ENCODE assay signal across 19 mouse cellular contexts in the genomic region with DNA sequence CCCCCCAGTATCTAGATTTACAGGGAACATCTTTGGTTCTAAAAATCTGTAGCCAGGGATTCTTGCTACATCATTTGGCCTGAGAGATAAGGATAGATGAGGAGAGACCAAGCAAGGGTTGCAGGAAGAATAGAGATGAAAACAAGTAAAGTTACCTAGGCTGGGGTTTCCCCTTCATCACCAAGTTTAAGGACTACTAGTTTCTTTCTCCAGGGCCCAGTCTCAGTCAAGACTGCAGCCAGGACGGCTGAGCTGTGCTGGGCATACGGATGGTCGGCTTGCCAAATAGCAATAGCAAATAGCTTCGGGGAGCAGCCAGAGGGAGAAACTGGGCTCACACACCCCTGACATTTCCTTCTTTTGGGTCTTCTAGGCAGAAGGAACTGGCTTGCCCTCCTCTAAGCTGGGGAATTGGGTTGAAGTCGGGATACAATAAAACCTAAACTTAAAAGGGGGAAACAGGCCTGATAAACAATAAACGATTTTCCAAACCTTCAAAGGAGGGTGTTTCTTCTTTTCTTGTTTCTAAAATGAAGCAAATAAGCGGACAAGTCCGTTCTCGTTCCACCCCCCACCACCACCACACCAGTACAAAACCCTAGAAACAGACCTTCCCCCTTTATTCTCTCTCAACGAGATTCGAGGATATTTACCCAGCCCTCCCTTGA. TPM values are rescaled to one million over a fixed set of nuclear protein-coding genes. Genes with fewer than 3 reads are reported as not detected.
DNase-seq lines count a peak whose midpoint lies in the region; ATAC-seq lines count a peak whose summit lies in the region.
"Had no signal": no experiment of that assay in that cellular context is flagged by ENCODE, and none has a peak within 500 bp of the region (broad histone marks: within the 10 kb centered on the region; RNA-seq: fewer than 3 reads in every experiment).

No protein-coding gene starts in this region.

- WGBS in kidney, embryonic 15.5 days: 15% methylated on average over 11 of the region's 11 CpGs
- WGBS in hindbrain, embryonic 13.5 days: 1% methylated on average over 11 of the region's 11 CpGs
- WGBS in intestine, embryonic 14.5 days: 22% methylated on average over 11 of the region's 11 CpGs
- WGBS in stomach, embryonic 14.5 days: 17% methylated on average over 11 of the region's 11 CpGs

- H3K27me3 ChIP-seq in kidney, embryonic 15.5 days: no peaks in the 10 kb centered on the region
- peaks cover 95% of the 10 kb centered on the region for H3K27me3 ChIP-seq in hindbrain, embryonic 13.5 days
- H3K27me3 ChIP-seq in intestine, embryonic 14.5 days (replicated peaks; ENCODE audit: control insufficient read depth, insufficient read depth, low read length): peaks cover 48% of the 10 kb centered on the region
- peaks cover 30% of the 10 kb centered on the region for H3K27me3 ChIP-seq in stomach, embryonic 14.5 days (ENCODE audit: control insufficient read depth, insufficient read depth, low read length)

- peak overlapping the region; percentile 100 for H3K27ac ChIP-seq in kidney, embryonic 15.5 days
- peak overlapping the region; percentile 100 for H3K27ac ChIP-seq in hindbrain, embryonic 13.5 days
- H3K27ac ChIP-seq in intestine, embryonic 14.5 days (ENCODE audit: low read depth): no peak overlapping the region
- H3K27ac ChIP-seq in stomach, embryonic 14.5 days (ENCODE audit: low read length): peak overlapping the region; percentile 100; the same call in 1 of the 2 replicates
- H3K27ac ChIP-seq: embryonic facial prominence, embryonic 13.5 days; limb, embryonic 15.5 days; midbrain, embryonic 15.5 days had no signal

- DNase-seq in kidney, adult 9 months: no peak
- no peak for DNase-seq in intestine, embryonic 14.5 days (ENCODE audit: low spot score)
- no peak for DNase-seq in gastrocnemius, adult 18-20 months (ENCODE audit: low spot score)
- no peak for DNase-seq in gastrocnemius, postnatal 25 days
- DNase-seq: cerebellum, adult 18-20 months; layer of hippocampus, adult 9-11 months; lung, adult 18-20 months had no signal

- peak overlapping the region; percentile 96 for H3K9ac ChIP-seq in kidney, embryonic 15.5 days
- H3K9ac ChIP-seq in hindbrain, embryonic 13.5 days: peak overlapping the region; percentile 99
- peak overlapping the region; percentile 11; the same call in 1 of the 2 replicates for H3K9ac ChIP-seq in intestine, embryonic 14.5 days (ENCODE audit: low read length)
- H3K9ac ChIP-seq in stomach, embryonic 14.5 days (replicated peaks; ENCODE audit: low read depth, low read length): no peak overlapping the region
- H3K9ac ChIP-seq: embryonic facial prominence, embryonic 13.5 days; limb, embryonic 15.5 days; midbrain, embryonic 15.5 days had no signal

- peak overlapping the region; percentile 90 for H3K4me2 ChIP-seq in kidney, embryonic 15.5 days
- peak overlapping the region; percentile 83 for H3K4me2 ChIP-seq in hindbrain, embryonic 13.5 days
- H3K4me2 ChIP-seq in intestine, embryonic 14.5 days (ENCODE audit: low read length): peak overlapping the region; percentile 89
- H3K4me2 ChIP-seq in stomach, embryonic 14.5 days (replicated peaks; ENCODE audit: low read depth, low read length): peak overlapping the region; percentile 95; the same call in 1 of the 2 replicates
- H3K4me2 ChIP-seq: embryonic facial prominence, embryonic 13.5 days; midbrain, embryonic 15.5 days had no signal

- H3K9me3 ChIP-seq in kidney, embryonic 15.5 days (replicated peaks): no peaks in the 10 kb centered on the region
- no peaks in the 10 kb centered on the region for H3K9me3 ChIP-seq in hindbrain, embryonic 13.5 days
- no peaks in the 10 kb centered on the region for H3K9me3 ChIP-seq in intestine, embryonic 14.5 days (ENCODE audit: control insufficient read depth, low read length)
- no peaks in the 10 kb centered on the region for H3K9me3 ChIP-seq in stomach, embryonic 14.5 days (ENCODE audit: control insufficient read depth, low read depth, low read length)
- H3K9me3 ChIP-seq: embryonic facial prominence, embryonic 13.5 days; limb, embryonic 15.5 days; midbrain, embryonic 15.5 days had no signal

- ATAC-seq in kidney, embryonic 15.5 days (replicated peaks; ENCODE audit: low FRiP score): no peak
- no peak for ATAC-seq in hindbrain, embryonic 13.5 days (ENCODE audit: low FRiP score)
- no peak for ATAC-seq in intestine, embryonic 14.5 days (replicated peaks; ENCODE audit: low FRiP score, low TSS enrichment, low read depth)
- ATAC-seq in stomach, embryonic 14.5 days (ENCODE audit: insufficient number of reproducible peaks, insufficient read depth, low FRiP score, low read depth): no peak
- ATAC-seq: midbrain, embryonic 15.5 days had no signal

- peak overlapping the region; percentile 80 for H3K4me3 ChIP-seq in kidney, embryonic 15.5 days (replicated peaks)
- peak overlapping the region; percentile 57 for H3K4me3 ChIP-seq in hindbrain, embryonic 13.5 days
- H3K4me3 ChIP-seq in intestine, embryonic 14.5 days (ENCODE audit: low read depth, low read length): peak overlapping the region; percentile 57; the same call in 1 of the 2 replicates
- 0 out of 2 replicates have a peak overlapping the region, but pooled peaks have one; percentile 47 for H3K4me3 ChIP-seq in stomach, embryonic 14.5 days (ENCODE audit: low read depth, low read length)
- H3K4me3 ChIP-seq: midbrain, embryonic 15.5 days had no signal

- peaks cover 19% of the 10 kb centered on the region; the same call in 1 of the 2 replicates for H3K36me3 ChIP-seq in kidney, embryonic 15.5 days
- no peaks in the 10 kb centered on the region for H3K36me3 ChIP-seq in hindbrain, embryonic 13.5 days
- no peaks in the 10 kb centered on the region for H3K36me3 ChIP-seq in intestine, embryonic 14.5 days (ENCODE audit: control insufficient read depth, insufficient read depth, low read length)
- no peaks in the 10 kb centered on the region for H3K36me3 ChIP-seq in stomach, embryonic 14.5 days (ENCODE audit: control insufficient read depth, insufficient read depth, low read length)
- H3K36me3 ChIP-seq: embryonic facial prominence, embryonic 13.5 days; limb, embryonic 15.5 days; midbrain, embryonic 15.5 days had no signal

- peaks cover 69% of the 10 kb centered on the region for H3K4me1 ChIP-seq in kidney, embryonic 15.5 days
- H3K4me1 ChIP-seq in hindbrain, embryonic 13.5 days (replicated peaks): no peaks in the 10 kb centered on the region; the same call in none of the 2 replicates
- peaks cover 36% of the 10 kb centered on the region for H3K4me1 ChIP-seq in intestine, embryonic 14.5 days (replicated peaks; ENCODE audit: control insufficient read depth, insufficient read depth, low read length)
- peaks cover 7% of the 10 kb centered on the region; the same call in 1 of the 2 replicates for H3K4me1 ChIP-seq in stomach, embryonic 14.5 days (ENCODE audit: control insufficient read depth, insufficient read depth, low read length)
- H3K4me1 ChIP-seq: midbrain, embryonic 15.5 days had no signal

RNA-seq across cellular contexts. Expression of a gene that starts 5.0 kb away (rescaled TPM):
- polyA plus RNA-seq in kidney, embryonic 15.5 days (2015; fragmentation: Nextera tagmentation; extraction: Ambion mirVana): 18.8 and 20.2 TPM in 2 replicates
- polyA plus RNA-seq in hindbrain, embryonic 13.5 days (2015; fragmentation: Nextera tagmentation; extraction: Ambion mirVana): 196 and 216 TPM in 2 replicates
- polyA plus RNA-seq in intestine, embryonic 14.5 days (2014; fragmentation: Nextera tagmentation; extraction: Ambion mirVana): 49.6 and 51.6 TPM in 2 replicates
- 21.2 and 23.3 TPM in 2 replicates for polyA plus RNA-seq in stomach, embryonic 14.5 days (2014; fragmentation: Nextera tagmentation; extraction: Ambion mirVana)
- total RNA-seq in gastrocnemius, adult 18-20 months (2021): under 1 TPM; 0.09 to 0.14 TPM
- total RNA-seq in gastrocnemius, postnatal 25 days (2021): under 1 TPM; 0.38 to 0.64 TPM
- total RNA-seq: neutrophil, adult 5-6 weeks had no signal
- polyA plus RNA-seq: cortical plate, adult 2 months; forebrain, embryonic 11.5 days had no signal

RNA-seq across cellular contexts. Expression of a gene that starts 5.8 kb away (rescaled TPM):
- polyA plus RNA-seq in kidney, embryonic 15.5 days (2015; fragmentation: Nextera tagmentation; extraction: Ambion mirVana): 47.1 and 49.1 TPM in 2 replicates
- 81.9 and 132 TPM in 2 replicates for polyA plus RNA-seq in hindbrain, embryonic 13.5 days (2015; fragmentation: Nextera tagmentation; extraction: Ambion mirVana)
- 18.1 and 24.1 TPM in 2 replicates for polyA plus RNA-seq in intestine, embryonic 14.5 days (2014; fragmentation: Nextera tagmentation; extraction: Ambion mirVana)
- 12.4 TPM in 2 replicates for polyA plus RNA-seq in stomach, embryonic 14.5 days (2014; fragmentation: Nextera tagmentation; extraction: Ambion mirVana)
- total RNA-seq in gastrocnemius, adult 18-20 months (2021): under 1 TPM; 0.38 to 0.39 TPM
- under 1 TPM; 0.31 to 0.62 TPM for total RNA-seq in gastrocnemius, postnatal 25 days (2021)
- total RNA-seq: granulocyte monocyte progenitor cell, adult 5-6 weeks; megakaryocyte progenitor cell, adult 5-6 weeks; neutrophil, adult 5-6 weeks had no signal
- polyA plus RNA-seq: cortical plate, adult 2 months; forebrain, embryonic 11.5 days; heart, embryonic 16.5 days had no signal

RNA-seq across cellular contexts. Expression of a gene that starts 11.7 kb away (rescaled TPM):
- polyA plus RNA-seq in kidney, embryonic 15.5 days (2015; fragmentation: Nextera tagmentation; extraction: Ambion mirVana): 58.5 and 62.7 TPM in 2 replicates
- polyA plus RNA-seq in hindbrain, embryonic 13.5 days (2015; fragmentation: Nextera tagmentation; extraction: Ambion mirVana): 21.5 and 33.2 TPM in 2 replicates
- polyA plus RNA-seq in intestine, embryonic 14.5 days (2014; fragmentation: Nextera tagmentation; extraction: Ambion mirVana): 11.7 and 13.2 TPM in 2 replicates
- polyA plus RNA-seq in stomach, embryonic 14.5 days (2014; fragmentation: Nextera tagmentation; extraction: Ambion mirVana): 8.4 and 14.0 TPM in 2 replicates
- total RNA-seq in gastrocnemius, adult 18-20 months (2021): under 1 TPM; 0.41 to 0.81 TPM
- total RNA-seq in gastrocnemius, postnatal 25 days (2021): 1 to 10 TPM in 1 of 2 experiments, under 1 TPM in 1; 0.28 to 1.1 TPM
- total RNA-seq: granulocyte monocyte progenitor cell, adult 5-6 weeks; megakaryocyte progenitor cell, adult 5-6 weeks; neutrophil, adult 5-6 weeks had no signal
- polyA plus RNA-seq: cortical plate, adult 2 months; forebrain, embryonic 11.5 days; midbrain, embryonic 15.5 days had no signal

RNA-seq across cellular contexts. Expression of a gene that starts 16.4 kb away (rescaled TPM):
- 8.9 and 9.8 TPM in 2 replicates for polyA plus RNA-seq in kidney, embryonic 15.5 days (2015; fragmentation: Nextera tagmentation; extraction: Ambion mirVana)
- polyA plus RNA-seq in hindbrain, embryonic 13.5 days (2015; fragmentation: Nextera tagmentation; extraction: Ambion mirVana): 19.2 and 27.2 TPM in 2 replicates
- polyA plus RNA-seq in intestine, embryonic 14.5 days (2014; fragmentation: Nextera tagmentation; extraction: Ambion mirVana): 1.5 and 1.7 TPM in 2 replicates
- 2.3 and 2.7 TPM in 2 replicates for polyA plus RNA-seq in stomach, embryonic 14.5 days (2014; fragmentation: Nextera tagmentation; extraction: Ambion mirVana)
- under 1 TPM in 1 of 2 experiments, not detected in 1; 0.09 TPM for total RNA-seq in gastrocnemius, adult 18-20 months (2021)
- under 1 TPM; 0.28 to 0.46 TPM for total RNA-seq in gastrocnemius, postnatal 25 days (2021)
- total RNA-seq: granulocyte monocyte progenitor cell, adult 5-6 weeks; megakaryocyte progenitor cell, adult 5-6 weeks; neutrophil, adult 5-6 weeks had no signal
- polyA plus RNA-seq: cortical plate, adult 2 months; forebrain, embryonic 11.5 days; heart, embryonic 16.5 days; midbrain, embryonic 15.5 days had no signal

RNA-seq across cellular contexts. Expression of a gene that starts 20.0 kb away (rescaled TPM):
- 6.4 and 7.1 TPM in 2 replicates for polyA plus RNA-seq in kidney, embryonic 15.5 days (2015; fragmentation: Nextera tagmentation; extraction: Ambion mirVana)
- 9.5 and 11.3 TPM in 2 replicates for polyA plus RNA-seq in hindbrain, embryonic 13.5 days (2015; fragmentation: Nextera tagmentation; extraction: Ambion mirVana)
- 3.5 and 3.8 TPM in 2 replicates for polyA plus RNA-seq in intestine, embryonic 14.5 days (2014; fragmentation: Nextera tagmentation; extraction: Ambion mirVana)
- polyA plus RNA-seq in stomach, embryonic 14.5 days (2014; fragmentation: Nextera tagmentation; extraction: Ambion mirVana): 3.5 and 3.7 TPM in 2 replicates
- under 1 TPM; 0.16 to 0.31 TPM for total RNA-seq in gastrocnemius, adult 18-20 months (2021)
- under 1 TPM; 0.24 to 0.38 TPM for total RNA-seq in gastrocnemius, postnatal 25 days (2021)
- polyA plus RNA-seq: cortical plate, adult 2 months; forebrain, embryonic 11.5 days; midbrain, embryonic 15.5 days had no signal
